Mouse (Mus musculus) E14TG2a.4 (cell line): ENCODE data around the gene Lrrfip2.

Experiments
- H3K27me3 ChIP-seq: 2 replicates; pipeline ENCODE4 v1.6.1; 2014; ENCODE audit warnings: low read length, control low read depth; ENCODE audit not compliant: insufficient read depth
- H3K36me3 ChIP-seq: 2 replicates; pipeline ENCODE4 v1.6.1; 2014; ENCODE audit warnings: low read length, control low read depth; ENCODE audit not compliant: insufficient read depth
- H3K4me1 ChIP-seq: replicated peaks from 2 replicates; pipeline ENCODE4 v1.6.1; 2014; ENCODE audit warnings: low read depth, low read length, control low read depth
- H3K4me3 ChIP-seq: replicated peaks from 2 replicates; pipeline ENCODE4 v1.5.1; 2014; ENCODE audit warnings: mild to moderate bottlenecking, low read length
- H3K9me3 ChIP-seq: 2 replicates; pipeline ENCODE4 v1.6.1; 2014; ENCODE audit warnings: low read length, control low read depth
- CTCF ChIP-seq: conservative IDR thresholded peaks from 2 replicates; pipeline ENCODE4 v1.5.1; 2014; ENCODE audit warnings: low read length
- NANOG ChIP-seq: IDR thresholded peaks from 2 replicates; pipeline ENCODE4 v1.6.1; 2014; ENCODE audit warnings: borderline replicate concordance, low read length, mixed read lengths
- POU5F1 ChIP-seq: IDR thresholded peaks from 2 replicates; pipeline ENCODE4 v1.6.1; 2014; ENCODE audit warnings: low read length, borderline replicate concordance

The Lrrfip2 gene

DNA sequence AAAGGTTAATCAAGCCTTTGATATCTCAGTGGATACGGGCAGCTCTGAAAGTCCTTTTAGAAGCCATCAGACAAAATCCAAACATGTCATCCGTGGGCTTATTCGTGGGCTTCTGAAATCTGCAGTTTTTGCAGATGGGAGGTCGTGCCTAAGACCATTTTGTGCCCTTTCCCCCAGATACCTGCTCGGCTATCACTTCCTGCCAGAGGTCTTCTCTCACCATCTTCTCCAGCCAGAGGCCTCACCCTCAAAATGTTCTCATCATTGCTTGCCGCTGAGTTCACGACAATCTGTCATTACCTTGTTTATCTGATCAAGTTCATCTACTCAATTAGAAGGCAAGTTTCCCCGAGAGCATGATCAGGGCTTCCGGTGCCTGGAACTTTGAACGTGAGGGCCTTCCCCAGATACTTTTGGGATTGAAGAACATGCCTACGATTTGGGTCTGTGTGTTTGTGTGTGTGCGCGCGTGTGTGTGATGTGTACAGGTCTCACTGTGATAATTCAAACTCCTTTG lies at the start of gene Lrrfip2:
TSS of gene Lrrfip2 (plus strand) at position 467 of the 517 bp plus-strand sequence.
- H3K4me1 ChIP-seq: peaks cover 19% of the 10 kb centered on the region
- peaks cover 14% of the 10 kb centered on the region for H3K36me3 ChIP-seq
- H3K9me3 ChIP-seq: no peaks in the 10 kb centered on the region
- TF ChIP-seq NANOG (no peak), CTCF (no peak), POU5F1 (no peak)
- H3K27me3 ChIP-seq: no peaks in the 10 kb centered on the region
- H3K4me3 ChIP-seq: peak within 1 kb of the TSS; percentile 95

- Histone ChIP-seq H3K36me3 (no peaks in the 10 kb centered on the region), H3K27me3 (0 out of 2 replicates have a peak, but pooled peaks cover 4% of the 10 kb centered on the region)
These were observed 46.8 kb upstream of the Lrrfip2 start for GRCm38 (mm10) chr9:111070546-111070961.

DNA sequence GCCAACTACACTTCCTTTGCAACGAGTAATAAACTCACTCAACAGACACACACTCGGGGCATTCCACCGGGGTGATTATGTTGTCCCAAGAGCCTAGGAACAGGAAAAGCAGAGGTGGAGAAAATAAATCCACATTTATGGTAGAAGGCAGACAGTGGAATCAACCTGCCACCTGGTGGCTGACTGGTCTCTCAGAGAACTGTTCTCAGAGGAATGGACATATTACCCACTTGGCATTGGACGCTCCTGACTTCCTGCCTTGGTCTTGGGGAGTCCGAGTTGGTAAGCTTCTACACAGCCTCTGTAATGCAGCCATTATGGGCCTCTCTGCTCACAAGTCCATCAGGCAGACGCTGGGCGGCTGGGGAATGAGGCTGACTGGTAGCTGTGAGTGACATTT lies 45.2 kb upstream of the Lrrfip2 start:
- no peak for TF ChIP-seq CTCF
- no peak for TF ChIP-seq POU5F1
- TF ChIP-seq NANOG: no peak
- H3K9me3 ChIP-seq: peaks cover 30% of the 10 kb centered on the region
- H3K27me3 ChIP-seq: 0 out of 2 replicates have a peak, but pooled peaks cover 4% of the 10 kb centered on the region
- no peaks in the 10 kb centered on the region for H3K36me3 ChIP-seq
- peaks cover 8% of the 10 kb centered on the region for H3K4me1 ChIP-seq
- H3K4me3 ChIP-seq: no peak overlapping the region

More at GRCm38 (mm10) chr9:111070546-111070961, 46.8 kb upstream of the Lrrfip2 start:
- peaks cover 30% of the 10 kb centered on the region for H3K9me3 ChIP-seq
- H3K4me3 ChIP-seq: no peak overlapping the region
- peaks cover 8% of the 10 kb centered on the region for H3K4me1 ChIP-seq
- TF ChIP-seq CTCF (peak; percentile 92), POU5F1 (no peak)

DNA sequence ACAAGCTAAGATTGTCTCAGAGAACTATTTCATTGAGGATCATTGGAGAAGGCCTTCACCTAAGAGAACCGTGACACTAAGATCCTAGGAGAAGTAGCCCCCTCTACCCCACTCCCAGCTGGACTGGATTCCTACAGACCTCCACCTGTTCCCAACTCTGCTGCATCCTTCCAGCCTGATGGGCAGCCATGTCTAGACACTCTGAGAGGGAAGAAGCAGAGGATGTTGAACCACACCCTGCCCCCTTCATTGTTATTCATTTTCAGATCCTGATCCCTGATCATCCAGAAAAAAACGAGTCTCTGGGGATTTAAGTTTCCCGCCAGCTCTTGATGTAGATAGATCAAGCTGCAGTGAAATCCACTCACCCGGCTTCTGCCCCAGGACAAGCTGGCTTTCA lies 44.4 kb upstream of the Lrrfip2 start:
- Histone ChIP-seq H3K36me3 (no peaks in the 10 kb centered on the region), H3K9me3 (peaks cover 30% of the 10 kb centered on the region), H3K4me1 (peaks cover 8% of the 10 kb centered on the region), H3K27me3 (0 out of 2 replicates have a peak, but pooled peaks cover 4% of the 10 kb centered on the region), H3K4me3 (no peak overlapping the region)
- TF ChIP-seq CTCF: no peak
- TF ChIP-seq POU5F1: no peak

DNA sequence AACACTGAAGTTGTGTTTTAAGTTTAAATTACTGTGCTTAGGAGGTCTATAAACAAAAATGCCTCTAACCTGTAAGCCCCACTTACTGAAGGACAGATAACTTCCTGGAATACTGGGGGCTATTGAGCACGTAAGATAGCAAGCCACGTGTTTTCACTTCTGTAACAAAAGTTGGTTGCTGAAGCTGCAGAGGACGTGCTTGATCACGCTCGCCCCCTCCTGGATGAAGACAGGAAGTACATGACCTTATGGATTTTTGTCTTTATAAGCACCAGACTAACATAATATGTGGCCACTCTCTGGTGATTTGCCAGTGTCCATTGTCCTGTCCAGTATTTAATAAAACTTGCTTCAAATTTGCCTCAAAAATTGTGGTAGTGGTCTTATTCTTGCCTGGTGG lies 39.6 kb upstream of the Lrrfip2 start:
- H3K4me1 ChIP-seq: no peaks in the 10 kb centered on the region
- H3K4me3 ChIP-seq: no peak overlapping the region
- H3K9me3 ChIP-seq: peaks cover 24% of the 10 kb centered on the region
- TF ChIP-seq CTCF (peak; percentile 45), POU5F1 (no peak)
- H3K36me3 ChIP-seq: no peaks in the 10 kb centered on the region
- peaks cover 4% of the 10 kb centered on the region; the same call in 1 of the 2 replicates for H3K27me3 ChIP-seq

GRCm38 (mm10) chr9:111080801-111081200 lies 36.6 kb upstream of the Lrrfip2 start:
- peaks cover 2% of the 10 kb centered on the region; the same call in 1 of the 2 replicates for H3K4me1 ChIP-seq
- H3K27me3 ChIP-seq: peaks cover 10% of the 10 kb centered on the region; the same call in 1 of the 2 replicates
- H3K9me3 ChIP-seq: no peaks in the 10 kb centered on the region
- no peak overlapping the region for H3K4me3 ChIP-seq
- H3K36me3 ChIP-seq: no peaks in the 10 kb centered on the region
- no peak for TF ChIP-seq POU5F1
- no peak for TF ChIP-seq CTCF

DNA sequence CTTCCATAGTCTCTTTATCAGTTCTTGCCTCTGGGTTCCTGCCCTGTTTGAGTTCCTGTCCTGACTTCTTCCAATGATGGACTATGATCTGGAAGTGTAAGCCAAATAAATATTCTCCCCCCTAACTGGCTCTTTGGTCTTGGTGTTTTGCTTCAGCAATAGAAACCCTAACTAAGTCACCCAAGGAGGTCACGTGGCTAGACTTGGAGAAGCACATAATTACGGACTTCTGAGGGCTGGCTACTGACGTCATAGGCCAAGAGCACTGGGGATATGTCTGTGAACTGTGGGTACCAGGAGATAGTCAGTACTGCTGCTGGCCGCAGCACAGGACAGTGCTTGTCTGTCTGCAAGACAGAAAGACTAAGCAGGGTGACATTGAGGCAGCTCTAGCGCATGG lies 35.6 kb upstream of the Lrrfip2 start:
- TF ChIP-seq NANOG (no peak), CTCF (no peak), POU5F1 (no peak)
- no peaks in the 10 kb centered on the region for H3K36me3 ChIP-seq

GRCm38 (mm10) chr9:111085329-111085728 lies 32.1 kb upstream of the Lrrfip2 start:
- peaks cover 10% of the 10 kb centered on the region; the same call in 1 of the 2 replicates for H3K27me3 ChIP-seq
- no peak for TF ChIP-seq NANOG
- no peak for TF ChIP-seq CTCF
- TF ChIP-seq POU5F1: no peak

More for the DNA sequence above, 35.6 kb upstream of the Lrrfip2 start:
- Histone ChIP-seq H3K27me3 (peaks cover 10% of the 10 kb centered on the region; the same call in 1 of the 2 replicates), H3K4me1 (peaks cover 6% of the 10 kb centered on the region; the same call in 1 of the 2 replicates), H3K4me3 (no peak overlapping the region), H3K9me3 (no peaks in the 10 kb centered on the region)

GRCm38 (mm10) chr9:111086137-111086536 lies 31.3 kb upstream of the Lrrfip2 start:
- H3K4me1 ChIP-seq: peaks cover 34% of the 10 kb centered on the region
- no peak overlapping the region for H3K4me3 ChIP-seq
- H3K27me3 ChIP-seq: peaks cover 10% of the 10 kb centered on the region; the same call in 1 of the 2 replicates
- H3K36me3 ChIP-seq: no peaks in the 10 kb centered on the region
- TF ChIP-seq NANOG (no peak), CTCF (no peak), POU5F1 (no peak)
- H3K9me3 ChIP-seq: no peaks in the 10 kb centered on the region

More at GRCm38 (mm10) chr9:111085329-111085728, 32.1 kb upstream of the Lrrfip2 start:
- Histone ChIP-seq H3K36me3 (no peaks in the 10 kb centered on the region), H3K4me3 (no peak overlapping the region), H3K9me3 (no peaks in the 10 kb centered on the region), H3K4me1 (peaks cover 34% of the 10 kb centered on the region)
